Mouse (Mus musculus): ENCODE data around the gene Thg1l.

DNA sequence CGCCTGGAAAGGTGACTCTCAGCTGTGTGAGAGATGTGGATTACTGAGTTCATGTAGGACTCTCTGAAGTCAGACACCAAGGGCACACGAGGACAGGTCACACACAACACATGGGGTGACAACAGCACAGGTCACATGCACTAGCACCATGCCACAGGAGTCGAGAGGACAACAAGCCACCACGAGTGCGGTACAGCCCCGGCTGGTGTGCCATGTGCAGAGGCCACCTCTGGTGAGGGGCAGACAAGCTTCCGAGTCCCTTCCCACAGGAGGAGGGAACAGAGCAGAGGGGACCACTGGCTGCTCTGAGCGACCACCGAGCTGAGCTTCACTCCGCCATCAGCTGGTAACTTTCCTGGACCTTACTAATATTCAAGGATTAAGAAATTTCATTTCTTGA, 22.5 kb downstream of the Thg1l start:
- TF ChIP-seq POLR2A (IDR thresholded peaks at IDR 0.05; ENCODE audit: insufficient read depth, low read length) (no peak), CTCF (IDR thresholded peaks at IDR 0.05; ENCODE audit: low read depth, low read length) (no peak), EP300 (IDR thresholded peaks at IDR 0.05; ENCODE audit: insufficient read depth, low read depth, low read length) (no peak)
